Mouse (Mus musculus): Measurements from ENCODE around the gene Pald1. TPM values are rescaled to one million over a fixed set of nuclear protein-coding genes. Genes with fewer than 3 reads are reported as not detected.
A peak's percentile ranks its signal among the peaks of the same experiment; 100 is the strongest.

Gene Pald1
- polyA plus RNA-seq, 1 experiment from 2014 or later = 16.1 TPM

DNA sequence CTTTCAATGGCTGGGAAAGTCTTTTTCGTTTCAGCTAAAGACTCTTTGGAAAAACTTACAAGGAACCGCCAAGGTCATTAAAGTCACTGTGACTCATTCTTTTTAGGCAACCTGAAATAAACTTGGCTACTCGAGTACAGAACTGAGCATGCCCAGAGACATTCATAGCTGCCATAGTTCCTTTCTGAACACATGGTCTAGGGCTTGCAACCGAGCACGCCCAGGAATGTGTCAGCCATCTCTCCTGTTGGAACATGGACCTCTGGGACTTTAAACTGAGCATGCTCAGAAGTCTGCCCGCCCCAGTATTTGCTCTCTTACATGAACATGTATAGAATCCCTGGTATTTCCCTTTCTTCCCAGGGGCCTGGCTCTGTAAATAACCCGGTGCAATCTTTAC, 97.1 kb downstream of the Pald1 start:
- DNase-seq (ENCODE audit: low spot score) (peak; percentile 13), ATAC-seq (replicated peaks; ENCODE audit: insufficient number of reproducible peaks, low FRiP score, low TSS enrichment, low read depth) (no peak)
- no peak overlapping the region for H3K9ac ChIP-seq (replicated peaks; ENCODE audit: low read length)
- no peaks in the 10 kb centered on the region for H3K27me3 ChIP-seq (ENCODE audit: control insufficient read depth, insufficient read depth, low read length)
- H3K27ac ChIP-seq (replicated peaks; ENCODE audit: low read depth, low read length) = no peak overlapping the region
- 73% methylated on average over 7 of the region's 7 CpGs for WGBS
- no peak overlapping the region for H3K4me2 ChIP-seq (ENCODE audit: low read depth, low read length)
- H3K4me1 ChIP-seq (ENCODE audit: control insufficient read depth, insufficient read depth, low read length) = no peaks in the 10 kb centered on the region
- no peak overlapping the region for H3K4me3 ChIP-seq (ENCODE audit: low read depth, low read length)
- no peaks in the 10 kb centered on the region for H3K9me3 ChIP-seq (replicated peaks; ENCODE audit: control insufficient read depth, low read length)
- no peaks in the 10 kb centered on the region for H3K36me3 ChIP-seq (replicated peaks; ENCODE audit: control insufficient read depth, insufficient read depth, low read depth, low read length)

GRCm38 (mm10) chr10:61285271-61285670, 98.1 kb downstream of the Pald1 start:
- no peak overlapping the region for H3K27ac ChIP-seq (replicated peaks; ENCODE audit: low read depth, low read length)
- ATAC-seq (replicated peaks; ENCODE audit: insufficient number of reproducible peaks, low FRiP score, low TSS enrichment, low read depth) (no peak), DNase-seq (ENCODE audit: low spot score) (no peak)
- no peak overlapping the region for H3K4me3 ChIP-seq (ENCODE audit: low read depth, low read length)
- H3K9ac ChIP-seq (replicated peaks; ENCODE audit: low read length) = no peak overlapping the region
- H3K36me3 ChIP-seq (replicated peaks; ENCODE audit: control insufficient read depth, insufficient read depth, low read depth, low read length) = no peaks in the 10 kb centered on the region
- H3K27me3 ChIP-seq (ENCODE audit: control insufficient read depth, insufficient read depth, low read length) = no peaks in the 10 kb centered on the region
- H3K9me3 ChIP-seq (replicated peaks; ENCODE audit: control insufficient read depth, low read length) = no peaks in the 10 kb centered on the region
- no peak overlapping the region for H3K4me2 ChIP-seq (ENCODE audit: low read depth, low read length)
- no peaks in the 10 kb centered on the region for H3K4me1 ChIP-seq (ENCODE audit: control insufficient read depth, insufficient read depth, low read length)
- 83% methylated on average over 11 of the region's 11 CpGs for WGBS

DNA sequence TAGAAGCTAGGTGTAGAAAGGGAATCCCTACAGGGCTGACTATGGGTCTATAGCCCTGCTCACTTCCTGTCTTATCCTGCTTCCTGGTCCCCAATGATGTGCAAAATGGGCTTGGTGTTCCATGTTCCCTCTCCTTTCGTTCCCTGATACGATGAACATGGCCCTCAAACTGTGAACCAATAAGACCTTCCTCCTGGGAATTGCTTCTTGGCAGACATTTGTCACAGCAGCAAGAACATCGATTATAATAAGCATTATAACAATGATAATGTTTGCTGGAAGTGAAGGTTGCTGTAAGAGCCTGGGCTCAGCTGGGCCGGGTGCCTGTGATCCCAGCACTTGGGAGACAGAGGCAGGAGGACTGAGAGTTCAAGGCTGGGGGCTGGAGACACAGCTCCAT, 99.0 kb downstream of the Pald1 start:
- no peak for DNase-seq (ENCODE audit: low spot score)
- Histone ChIP-seq H3K36me3 (replicated peaks; ENCODE audit: control insufficient read depth, insufficient read depth, low read depth, low read length) (no peaks in the 10 kb centered on the region), H3K27ac (replicated peaks; ENCODE audit: low read depth, low read length) (no peak overlapping the region), H3K4me3 (ENCODE audit: low read depth, low read length) (no peak overlapping the region), H3K9me3 (replicated peaks; ENCODE audit: control insufficient read depth, low read length) (no peaks in the 10 kb centered on the region), H3K9ac (replicated peaks; ENCODE audit: low read length) (no peak overlapping the region), H3K4me2 (ENCODE audit: low read depth, low read length) (no peak overlapping the region), H3K27me3 (ENCODE audit: control insufficient read depth, insufficient read depth, low read length) (no peaks in the 10 kb centered on the region), H3K4me1 (ENCODE audit: control insufficient read depth, insufficient read depth, low read length) (no peaks in the 10 kb centered on the region)
- 90% methylated on average over 4 of the region's 4 CpGs for WGBS
- ATAC-seq (replicated peaks; ENCODE audit: insufficient number of reproducible peaks, low FRiP score, low TSS enrichment, low read depth) = no peak

DNA sequence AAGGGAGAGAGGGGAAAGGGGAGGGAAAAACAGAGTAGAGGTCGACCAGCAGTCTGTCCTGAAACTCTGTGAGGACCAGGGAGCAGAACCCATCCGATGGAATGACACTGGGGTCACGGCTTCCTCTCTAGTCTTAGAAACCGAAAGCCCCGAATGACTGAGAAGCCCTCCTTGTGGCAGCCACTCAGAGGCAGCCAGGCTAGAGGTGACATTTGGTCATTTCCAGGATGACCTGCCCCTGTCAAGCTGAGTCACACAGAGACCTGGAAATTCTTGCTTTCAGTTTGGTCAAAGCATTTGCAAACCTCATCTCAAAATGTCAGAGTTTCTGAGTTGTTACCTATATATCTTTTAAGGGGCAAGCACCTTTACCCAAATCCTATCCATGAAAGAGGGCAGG, 102.2 kb downstream of the Pald1 start:
- H3K9me3 ChIP-seq (replicated peaks; ENCODE audit: control insufficient read depth, low read length) = no peaks in the 10 kb centered on the region
- H3K4me3 ChIP-seq (ENCODE audit: low read depth, low read length) = no peak overlapping the region
- H3K4me2 ChIP-seq (ENCODE audit: low read depth, low read length) = no peak overlapping the region
- 64% methylated on average over 5 of the region's 5 CpGs for WGBS
- DNase-seq (ENCODE audit: low spot score) (no peak), ATAC-seq (replicated peaks; ENCODE audit: insufficient number of reproducible peaks, low FRiP score, low TSS enrichment, low read depth) (no peak)
- H3K9ac ChIP-seq (replicated peaks; ENCODE audit: low read length) = no peak overlapping the region
- no peak overlapping the region for H3K27ac ChIP-seq (replicated peaks; ENCODE audit: low read depth, low read length)
- H3K36me3 ChIP-seq (replicated peaks; ENCODE audit: control insufficient read depth, insufficient read depth, low read depth, low read length) = no peaks in the 10 kb centered on the region
- H3K27me3 ChIP-seq (ENCODE audit: control insufficient read depth, insufficient read depth, low read length) = no peaks in the 10 kb centered on the region
- no peaks in the 10 kb centered on the region for H3K4me1 ChIP-seq (ENCODE audit: control insufficient read depth, insufficient read depth, low read length)

DNA sequence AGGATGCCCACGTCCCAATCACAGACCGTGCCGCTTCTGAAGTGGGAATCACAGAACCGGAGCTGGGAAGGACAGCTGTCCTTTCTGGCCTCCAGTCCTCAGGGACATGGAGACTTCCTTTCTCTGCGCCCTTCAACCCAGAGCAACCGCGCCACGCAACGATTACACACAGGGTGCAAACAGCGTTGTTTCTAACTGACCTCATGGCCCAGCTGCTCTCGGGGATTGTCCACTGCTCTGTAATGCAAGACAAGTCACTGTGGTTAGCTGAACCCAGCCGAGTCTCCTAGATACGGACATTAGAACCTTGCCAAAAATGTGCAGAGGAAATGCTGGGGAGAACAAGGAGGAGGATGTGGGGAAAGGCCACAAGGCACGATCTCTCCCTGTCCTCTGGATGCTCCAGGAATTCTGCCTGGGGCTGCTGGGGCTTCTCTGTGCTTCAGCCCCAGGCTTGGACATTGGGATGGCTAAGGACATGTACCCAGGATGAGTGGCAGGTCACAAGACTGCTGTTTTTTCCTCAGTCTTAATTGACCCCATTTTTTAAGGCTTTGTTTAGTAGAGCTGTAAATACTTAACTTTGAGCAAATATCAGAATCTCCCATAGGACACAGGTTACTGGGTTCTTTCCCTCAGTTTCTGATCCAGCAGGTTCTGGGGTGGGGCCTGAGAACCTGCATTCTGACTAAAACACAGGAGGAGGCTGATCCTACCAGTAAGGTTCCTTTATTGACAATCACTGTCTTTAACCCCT, 105.2 kb downstream of the Pald1 start:
- Histone ChIP-seq H3K9ac (replicated peaks; ENCODE audit: low read length) (no peak overlapping the region), H3K9me3 (replicated peaks; ENCODE audit: control insufficient read depth, low read length) (no peaks in the 10 kb centered on the region), H3K27me3 (ENCODE audit: control insufficient read depth, insufficient read depth, low read length) (no peaks in the 10 kb centered on the region), H3K4me1 (ENCODE audit: control insufficient read depth, insufficient read depth, low read length) (no peaks in the 10 kb centered on the region; the same call in 1 of the 2 replicates), H3K4me2 (ENCODE audit: low read depth, low read length) (no peak overlapping the region), H3K4me3 (ENCODE audit: low read depth, low read length) (no peak overlapping the region), H3K36me3 (replicated peaks; ENCODE audit: control insufficient read depth, insufficient read depth, low read depth, low read length) (no peaks in the 10 kb centered on the region), H3K27ac (replicated peaks; ENCODE audit: low read depth, low read length) (no peak overlapping the region)
- ATAC-seq (replicated peaks; ENCODE audit: insufficient number of reproducible peaks, low FRiP score, low TSS enrichment, low read depth) = no peak
- WGBS = 50% methylated on average over 14 of the region's 14 CpGs
- DNase-seq (ENCODE audit: low spot score) = no peak

GRCm38 (mm10) chr10:61277051-61277450, 106.3 kb downstream of the Pald1 start:
- H3K27ac ChIP-seq (replicated peaks; ENCODE audit: low read depth, low read length) = no peak overlapping the region
- DNase-seq (ENCODE audit: low spot score) = no peak
- no peak for ATAC-seq (replicated peaks; ENCODE audit: insufficient number of reproducible peaks, low FRiP score, low TSS enrichment, low read depth)
- H3K4me3 ChIP-seq (ENCODE audit: low read depth, low read length) = no peak overlapping the region
- no peak overlapping the region for H3K4me2 ChIP-seq (ENCODE audit: low read depth, low read length)
- no peaks in the 10 kb centered on the region for H3K9me3 ChIP-seq (replicated peaks; ENCODE audit: control insufficient read depth, low read length)
- no peak overlapping the region for H3K9ac ChIP-seq (replicated peaks; ENCODE audit: low read length)
- H3K36me3 ChIP-seq (replicated peaks; ENCODE audit: control insufficient read depth, insufficient read depth, low read depth, low read length) = no peaks in the 10 kb centered on the region
- H3K27me3 ChIP-seq (ENCODE audit: control insufficient read depth, insufficient read depth, low read length) = no peaks in the 10 kb centered on the region; the same call in 1 of the 2 replicates
- no peaks in the 10 kb centered on the region; the same call in 1 of the 2 replicates for H3K4me1 ChIP-seq (ENCODE audit: control insufficient read depth, insufficient read depth, low read length)
- 94% methylated on average over 6 of the region's 6 CpGs for WGBS

- 5% methylated on average over 5 of the region's 5 CpGs for WGBS
- H3K4me1 ChIP-seq (ENCODE audit: control insufficient read depth, insufficient read depth, low read length) = no peaks in the 10 kb centered on the region; the same call in 1 of the 2 replicates
- ATAC-seq (replicated peaks; ENCODE audit: insufficient number of reproducible peaks, low FRiP score, low TSS enrichment, low read depth) (peak; percentile 54; the same call in 1 of the 2 replicates), DNase-seq (ENCODE audit: low spot score) (peak; percentile 78)
- H3K27ac ChIP-seq (replicated peaks; ENCODE audit: low read depth, low read length) = no peak overlapping the region
- H3K4me2 ChIP-seq (ENCODE audit: low read depth, low read length) = no peak overlapping the region
- H3K9me3 ChIP-seq (replicated peaks; ENCODE audit: control insufficient read depth, low read length) = no peaks in the 10 kb centered on the region
- H3K9ac ChIP-seq (replicated peaks; ENCODE audit: low read length) = no peak overlapping the region; the same call in 1 of the 2 replicates
- H3K4me3 ChIP-seq (ENCODE audit: low read depth, low read length) = no peak overlapping the region
- no peaks in the 10 kb centered on the region for H3K36me3 ChIP-seq (replicated peaks; ENCODE audit: control insufficient read depth, insufficient read depth, low read depth, low read length)
- H3K27me3 ChIP-seq (ENCODE audit: control insufficient read depth, insufficient read depth, low read length) = no peaks in the 10 kb centered on the region; the same call in 1 of the 2 replicates
Measured at GRCm38 (mm10) chr10:61275669-61276110, 107.6 kb downstream of the Pald1 start.

DNA sequence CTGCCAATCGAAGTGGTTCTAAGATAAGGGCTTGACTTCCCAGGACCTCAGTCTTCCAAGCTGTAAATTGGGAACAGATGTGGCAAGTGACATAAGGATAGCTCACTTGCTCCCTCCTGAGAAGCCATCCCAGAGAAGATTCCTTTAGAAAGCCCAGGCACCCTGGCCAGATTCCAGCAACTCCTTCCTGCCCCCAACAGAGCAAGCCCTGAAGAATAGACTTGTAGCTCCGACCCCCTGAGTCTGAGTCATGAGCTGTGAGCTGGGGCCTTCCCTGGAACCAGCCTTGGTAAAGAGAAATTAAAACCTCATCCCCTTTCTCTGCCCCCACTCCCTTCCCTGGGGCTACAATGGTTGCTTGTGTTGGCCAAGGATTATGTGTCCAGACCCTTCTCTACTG, 108.8 kb downstream of the Pald1 start:
- WGBS = 58% methylated on average over 2 of the region's 2 CpGs
- H3K27me3 ChIP-seq (ENCODE audit: control insufficient read depth, insufficient read depth, low read length) = no peaks in the 10 kb centered on the region; the same call in 1 of the 2 replicates
- H3K36me3 ChIP-seq (replicated peaks; ENCODE audit: control insufficient read depth, insufficient read depth, low read depth, low read length) = no peaks in the 10 kb centered on the region
- no peaks in the 10 kb centered on the region; the same call in 1 of the 2 replicates for H3K4me1 ChIP-seq (ENCODE audit: control insufficient read depth, insufficient read depth, low read length)
- no peak overlapping the region for H3K4me3 ChIP-seq (ENCODE audit: low read depth, low read length)
- H3K9ac ChIP-seq (replicated peaks; ENCODE audit: low read length) = no peak overlapping the region
- no peaks in the 10 kb centered on the region for H3K9me3 ChIP-seq (replicated peaks; ENCODE audit: control insufficient read depth, low read length)
- H3K4me2 ChIP-seq (ENCODE audit: low read depth, low read length) = no peak overlapping the region
- DNase-seq (ENCODE audit: low spot score) (no peak), ATAC-seq (replicated peaks; ENCODE audit: insufficient number of reproducible peaks, low FRiP score, low TSS enrichment, low read depth) (no peak)
- no peak overlapping the region for H3K27ac ChIP-seq (replicated peaks; ENCODE audit: low read depth, low read length)
